Mouse (Mus musculus) ES-Bruce4 (cell line): ENCODE results near the gene Fam83g.

Experiments
- EP300 ChIP-seq: IDR thresholded peaks from 2 replicates; pipeline ENCODE4 v1.6.1; 2011; ENCODE audit warnings: low read depth, low read length; ENCODE audit not compliant: insufficient read depth
- POLR2A ChIP-seq: IDR thresholded peaks from one replicate; pipeline ENCODE4 v1.8.1; 2011; ENCODE audit warnings: low read length; ENCODE audit not compliant: insufficient read depth

DNA sequence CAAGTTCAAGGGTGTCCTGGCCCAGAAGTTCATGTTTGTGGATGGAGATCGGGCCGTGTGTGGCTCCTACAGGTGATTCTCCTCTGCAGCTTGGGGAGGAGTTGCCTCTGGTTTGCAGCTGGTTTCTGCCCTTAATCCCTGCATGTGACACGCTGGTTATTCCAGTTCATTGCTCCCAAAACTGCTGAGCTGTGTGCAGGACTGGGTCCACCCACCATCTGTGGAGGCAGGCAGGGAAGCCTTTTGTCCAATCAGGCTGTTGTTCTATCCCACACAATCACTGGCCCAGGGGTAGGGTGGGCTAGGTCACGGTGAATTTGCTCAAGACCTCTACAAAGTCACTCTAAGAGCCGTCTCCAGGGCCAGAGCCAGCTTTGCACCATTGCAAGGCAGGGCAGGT lies 17.8 kb downstream of the Fam83g start:
- TF ChIP-seq POLR2A = no peak
- no peak for TF ChIP-seq EP300
